Mouse (Mus musculus): Measurements from ENCODE around the gene Nfkbil1. TPM values are rescaled to one million over a fixed set of nuclear protein-coding genes. Genes with fewer than 3 reads are reported as not detected.
A peak's percentile ranks its signal among the peaks of the same experiment; 100 is the strongest.

Nfkbil1 gene
- total RNA-seq, 2 experiments from 2014 or later = 1.9 to 6.7 TPM

GRCm38 (mm10) chr17:35254241-35255098 lies 18.9 kb upstream of the Nfkbil1 start:
- ATAC-seq (replicated peaks; ENCODE audit: poor library complexity) = peak; percentile 59

- ATAC-seq (replicated peaks; ENCODE audit: poor library complexity) = no peak
Observed at GRCm38 (mm10) chr17:35253293-35254093, 17.9 kb upstream of the Nfkbil1 start.

GRCm38 (mm10) chr17:35252619-35253292 lies 17.2 kb upstream of the Nfkbil1 start:
- ATAC-seq (replicated peaks; ENCODE audit: poor library complexity) = no peak

- no peak for ATAC-seq (replicated peaks; ENCODE audit: poor library complexity)
Observed at GRCm38 (mm10) chr17:35251981-35252380, 16.4 kb upstream of the Nfkbil1 start.

GRCm38 (mm10) chr17:35251162-35251719 lies 15.6 kb upstream of the Nfkbil1 start:
- peak; percentile 35 for ATAC-seq (replicated peaks; ENCODE audit: poor library complexity)

- ATAC-seq (replicated peaks; ENCODE audit: poor library complexity) = no peak
Observed at GRCm38 (mm10) chr17:35250348-35251120, 14.9 kb upstream of the Nfkbil1 start.

GRCm38 (mm10) chr17:35249451-35250197 lies 14.0 kb upstream of the Nfkbil1 start:
- no peak for ATAC-seq (replicated peaks; ENCODE audit: poor library complexity)

GRCm38 (mm10) chr17:35248986-35249385 lies 13.4 kb upstream of the Nfkbil1 start:
- ATAC-seq (replicated peaks; ENCODE audit: poor library complexity) = no peak

- no peak for ATAC-seq (replicated peaks; ENCODE audit: poor library complexity)
Observed at GRCm38 (mm10) chr17:35247144-35247543, 11.6 kb upstream of the Nfkbil1 start.

GRCm38 (mm10) chr17:35245731-35246623 lies 10.4 kb upstream of the Nfkbil1 start:
- no peak for ATAC-seq (replicated peaks; ENCODE audit: poor library complexity)

- no peak for ATAC-seq (replicated peaks; ENCODE audit: poor library complexity)
Observed at GRCm38 (mm10) chr17:35244999-35245398, 9.4 kb upstream of the Nfkbil1 start.

GRCm38 (mm10) chr17:35243086-35243485 lies 7.5 kb upstream of the Nfkbil1 start:
- ATAC-seq (replicated peaks; ENCODE audit: poor library complexity) = peak; percentile 5; the same call in 1 of the 2 replicates

GRCm38 (mm10) chr17:35242015-35242941 lies 6.7 kb upstream of the Nfkbil1 start:
- ATAC-seq (replicated peaks; ENCODE audit: poor library complexity) = peak; percentile 61

GRCm38 (mm10) chr17:35241305-35242014 lies 5.9 kb upstream of the Nfkbil1 start, which contains the start of gene Ddx39b:
Gene Ddx39b, plus strand, starts transcription at chr17:35241746.
- ATAC-seq (replicated peaks; ENCODE audit: poor library complexity) = peak; percentile 58

GRCm38 (mm10) chr17:35240384-35241304 lies 5.1 kb upstream of the Nfkbil1 start:
- no peak for ATAC-seq (replicated peaks; ENCODE audit: poor library complexity)

GRCm38 (mm10) chr17:35239700-35240099 lies 4.1 kb upstream of the Nfkbil1 start:
- no peak for ATAC-seq (replicated peaks; ENCODE audit: poor library complexity)
